Mouse (Mus musculus) embryo, embryonic 11.5 days (tissue): Measurements from ENCODE around the gene Prr12.
A peak's percentile ranks its signal among the peaks of the same experiment; 100 is the strongest.
"Not testable (repeated sequence)": the region's sequence is repeated elsewhere in the genome, so short reads cannot be mapped to it uniquely, and the experiment has no call there.

ENCODE experiments used
- DNase-seq: peaks from one replicate; pipeline ENCODE4 v3.0.0-alpha.2; 2012; ENCODE audit warnings: low read depth, low spot score

Prr12 gene

GRCm38 (mm10) chr7:45052862-45053116 is at the start of gene Prr12:
Gene Prr12, minus strand, starts transcription at chr7:45052881.
- DNase-seq, result peak; percentile 51

DNA sequence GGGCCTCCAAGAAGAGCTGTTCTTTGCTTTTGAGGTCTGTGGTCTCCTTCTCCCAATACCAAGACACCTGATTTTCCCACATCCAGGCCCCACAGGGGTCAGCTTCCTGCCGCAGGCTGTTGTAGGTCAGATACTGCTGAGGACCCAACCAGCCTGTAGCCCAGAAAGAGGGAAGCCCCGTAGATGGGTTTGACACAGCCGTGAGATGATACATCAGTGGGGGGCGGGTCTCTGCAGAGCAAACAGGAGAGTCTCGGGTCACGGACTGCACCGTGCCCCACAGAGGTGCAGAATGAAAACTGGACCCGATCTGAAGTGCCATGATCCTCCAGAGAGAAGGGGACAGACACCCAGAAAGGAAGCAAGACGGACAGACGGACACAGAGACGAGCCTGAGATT is 49.8 kb upstream of the Prr12 start:
- DNase-seq, result no peak

DNA sequence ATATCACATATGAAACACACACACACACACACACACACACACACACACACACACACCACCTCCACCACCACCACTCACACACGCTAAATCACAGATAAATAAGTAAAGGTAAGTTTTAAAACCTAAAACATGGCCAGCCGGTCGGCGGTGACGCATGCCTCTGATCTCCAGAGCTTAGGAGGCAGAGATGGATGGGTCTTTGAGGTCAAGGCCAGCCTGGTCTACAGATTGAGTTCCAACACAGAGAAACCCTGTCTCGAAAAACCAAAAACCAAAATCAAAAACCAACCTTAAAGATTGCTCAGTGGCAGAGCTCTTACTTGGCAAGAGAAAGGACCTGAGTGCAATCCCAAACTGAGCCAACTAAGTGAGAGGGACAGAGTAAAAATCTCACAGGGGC is 47.4 kb upstream of the Prr12 start:
- DNase-seq, result no peak

- no peak for DNase-seq
Measured at GRCm38 (mm10) chr7:45098541-45099240, 46.0 kb upstream of the Prr12 start.

DNA sequence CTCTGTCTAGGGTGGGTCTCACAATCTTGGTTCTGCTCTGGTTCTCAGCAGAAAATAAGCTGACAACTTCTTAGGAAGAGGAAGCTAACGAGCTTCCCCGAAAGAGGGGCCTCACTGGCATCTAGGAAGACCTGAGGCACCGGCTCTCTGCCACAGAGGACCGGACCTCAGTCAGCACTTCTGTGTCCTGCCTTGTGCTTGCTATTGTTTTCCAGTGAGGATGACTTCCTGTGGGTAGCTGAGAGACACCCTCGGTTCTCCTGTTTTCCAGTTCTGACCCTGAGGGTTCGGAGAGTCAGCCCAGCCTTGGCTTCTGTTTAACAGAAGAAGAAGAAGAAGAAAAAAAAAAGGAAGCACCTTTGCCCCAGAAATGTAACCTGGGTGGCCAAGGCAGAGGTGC is 44.8 kb upstream of the Prr12 start:
- no peak for DNase-seq

DNA sequence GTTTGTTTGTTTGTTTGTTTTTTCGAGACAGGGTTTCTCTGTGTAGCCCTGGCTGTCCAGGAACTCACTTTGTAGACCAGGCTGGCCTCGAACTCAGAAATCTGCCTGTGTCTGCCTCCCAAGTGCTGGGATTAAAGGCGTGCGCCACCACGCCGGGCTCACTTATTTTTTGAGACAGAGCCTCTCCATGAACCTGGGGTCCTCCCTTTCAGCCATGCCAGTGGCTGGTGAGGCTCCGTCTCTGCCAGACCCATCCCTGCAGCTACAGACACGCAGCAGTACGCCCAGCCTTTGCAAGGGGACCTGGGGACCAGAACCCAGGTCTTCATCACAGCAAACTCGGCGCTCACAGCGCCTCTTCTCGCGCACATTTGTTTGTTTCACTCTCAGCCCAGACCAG is 43.3 kb upstream of the Prr12 start:
- DNase-seq, result not testable (repeated sequence)

DNA sequence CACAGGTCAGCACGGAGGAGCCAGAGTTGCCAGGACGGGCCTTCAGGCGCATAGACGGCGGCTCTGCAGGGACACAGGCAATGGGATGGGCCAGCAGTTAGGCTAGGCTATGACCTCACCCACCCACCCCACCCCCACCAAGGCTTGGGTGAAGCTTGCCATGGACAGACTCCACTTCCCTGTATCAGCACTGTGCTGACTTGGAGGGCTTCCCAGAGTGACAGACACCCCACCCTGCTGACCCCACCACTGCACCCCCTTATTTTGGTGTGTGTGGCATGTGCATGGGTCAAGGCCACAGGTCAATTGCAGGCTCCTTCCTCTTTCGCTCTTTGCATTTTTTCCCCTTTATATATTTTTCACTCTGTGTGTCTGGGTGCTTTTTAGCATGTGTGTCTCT is 42.7 kb upstream of the Prr12 start:
- DNase-seq, result no peak

DNA sequence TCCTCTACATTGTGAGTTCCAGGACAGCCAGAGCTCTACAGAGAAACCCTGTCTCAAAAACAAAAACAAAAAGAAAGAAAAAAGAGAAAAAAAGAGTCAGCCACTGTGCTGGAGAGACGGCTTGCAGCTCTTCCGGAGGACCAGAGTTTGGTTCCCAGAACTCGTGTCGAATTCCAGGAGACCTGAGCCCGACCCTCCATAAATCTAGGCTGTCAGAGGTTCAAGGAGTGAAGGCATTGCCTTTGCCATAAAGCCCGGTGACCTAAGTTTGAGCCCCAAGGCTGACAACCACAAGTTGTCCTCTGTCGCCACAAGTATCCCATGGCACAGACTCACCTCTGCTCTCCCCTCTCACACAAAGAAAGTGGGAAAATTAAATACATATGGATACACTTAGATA is 41.4 kb upstream of the Prr12 start:
- DNase-seq, result no peak

DNA sequence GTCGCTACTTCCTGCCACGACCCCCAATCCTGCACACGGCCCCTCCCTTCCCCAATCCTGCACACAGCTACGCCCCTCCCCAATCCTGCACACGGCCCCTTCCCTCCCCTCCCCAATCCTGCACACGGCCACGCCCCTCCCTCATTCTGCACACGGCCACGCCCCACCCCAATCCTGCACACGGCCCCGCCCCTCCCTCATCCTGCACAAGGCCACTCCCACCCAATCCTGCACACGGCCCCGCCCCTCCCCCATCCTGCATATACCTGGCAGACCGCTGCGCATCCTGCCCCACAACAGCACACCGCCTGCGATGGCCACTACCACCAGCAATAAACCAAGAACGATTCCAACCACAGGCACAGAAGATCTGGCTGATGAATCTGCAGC is 40.8 kb upstream of the Prr12 start:
- DNase-seq, result no peak

DNA sequence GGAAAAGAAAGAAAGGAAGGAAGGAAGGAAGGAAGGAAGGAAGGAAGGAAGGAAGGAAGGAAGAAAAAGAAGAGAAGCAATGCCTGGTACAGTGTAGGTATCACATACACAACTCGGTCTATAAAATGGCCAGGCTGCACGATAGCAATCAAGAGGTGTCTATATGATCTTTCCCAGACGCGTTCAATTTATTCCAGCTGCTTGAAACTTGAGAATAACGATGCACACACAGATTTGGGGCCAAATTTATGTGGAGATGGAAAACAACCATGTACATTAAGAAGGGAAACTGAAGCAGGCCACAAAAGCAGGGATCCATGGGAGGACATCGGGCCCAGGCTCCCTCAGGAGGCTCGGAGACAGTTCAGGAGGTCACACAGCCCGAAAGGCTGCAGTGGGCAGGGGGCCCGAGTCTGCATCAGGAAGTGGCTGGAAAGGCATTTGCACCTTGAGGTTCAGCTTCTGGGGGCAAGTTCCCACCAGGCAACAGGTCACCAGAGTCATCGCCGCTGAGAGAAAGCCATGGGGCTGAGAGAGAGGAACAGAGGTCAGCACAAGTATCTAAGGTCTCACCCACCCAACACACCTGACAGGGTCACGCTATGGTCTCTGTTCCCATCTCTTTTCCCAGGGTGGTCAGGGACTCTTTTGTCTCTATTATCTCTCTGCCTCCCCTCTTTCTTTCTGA is 40.3 kb upstream of the Prr12 start:
- no peak for DNase-seq

GRCm38 (mm10) chr7:45092048-45092447 is 39.4 kb upstream of the Prr12 start, which contains the start of gene Rcn3:
Gene Rcn3, minus strand, starts transcription at chr7:45092221.
- peak; percentile 90 for DNase-seq

DNA sequence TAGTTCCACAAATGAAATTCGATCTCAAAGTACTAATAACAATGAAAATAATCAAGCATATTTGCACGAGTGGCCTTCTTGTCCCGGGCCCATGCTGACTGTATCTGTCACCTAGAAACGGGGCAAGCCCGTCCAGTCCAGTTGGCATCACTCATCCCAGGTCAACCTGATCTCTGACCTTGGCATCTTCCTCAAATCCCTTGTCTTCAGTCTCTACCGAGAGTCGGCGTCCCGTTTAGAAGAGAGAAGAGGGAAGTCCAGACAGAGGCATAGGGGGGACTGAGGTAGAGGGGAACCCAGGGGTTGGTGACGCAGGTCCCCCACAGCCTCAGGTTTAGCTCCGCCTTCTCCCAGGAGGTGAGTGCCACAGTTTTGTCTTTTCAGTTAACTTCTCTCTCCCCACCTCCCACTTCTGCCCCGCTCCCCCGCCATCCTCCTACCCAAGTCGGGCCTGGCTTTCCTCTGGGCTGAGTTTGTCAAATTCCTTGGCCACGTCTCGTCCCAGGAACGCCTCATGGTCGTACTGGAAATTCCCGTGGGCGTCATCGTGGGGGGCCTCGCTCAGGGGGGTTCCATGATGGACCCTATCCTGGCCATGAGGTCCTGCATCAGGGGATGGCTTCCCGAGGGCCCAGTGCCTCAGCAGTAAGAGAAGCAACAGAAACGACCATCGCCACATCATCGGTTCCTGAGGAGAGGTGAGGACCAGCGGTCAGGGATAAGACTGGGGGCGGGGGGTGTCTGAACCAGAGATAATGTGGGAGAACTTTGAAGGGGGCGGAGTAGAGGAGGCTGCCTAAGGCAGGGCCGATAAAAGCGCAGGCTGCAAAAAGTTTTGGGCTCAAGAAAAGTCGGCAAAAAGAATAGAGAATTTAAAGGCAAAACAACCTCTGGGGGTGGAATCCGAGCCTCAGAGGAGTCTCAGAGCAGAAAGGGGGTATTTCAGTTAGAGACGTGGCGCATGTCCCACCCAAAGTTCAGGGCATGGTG is 38.6 kb upstream of the Prr12 start:
- no peak for DNase-seq

GRCm38 (mm10) chr7:45090251-45090977 is 37.7 kb upstream of the Prr12 start:
- no peak for DNase-seq

DNA sequence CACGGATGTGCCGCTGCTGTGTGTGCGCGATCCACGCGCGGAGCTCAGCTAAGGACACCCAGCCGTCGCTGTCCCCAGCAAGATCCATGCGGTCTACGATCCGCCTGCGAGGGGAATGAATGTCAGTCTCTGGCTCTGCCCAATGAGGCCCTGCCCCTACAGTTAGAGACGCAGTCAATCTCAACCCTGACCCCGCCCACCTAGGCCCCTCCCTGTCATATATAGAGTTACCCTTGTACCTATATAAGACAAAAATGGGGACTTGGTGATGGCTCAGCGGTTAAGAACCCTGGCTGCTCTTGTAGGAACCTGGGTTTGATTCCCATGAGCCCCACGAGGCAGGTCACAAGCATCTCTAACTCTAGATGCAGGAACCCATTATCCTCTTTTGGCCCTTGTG is 35.9 kb upstream of the Prr12 start:
- no peak for DNase-seq

GRCm38 (mm10) chr7:45086084-45086483 is 33.4 kb upstream of the Prr12 start:
- DNase-seq, result no peak

GRCm38 (mm10) chr7:45083300-45083890 is 30.7 kb upstream of the Prr12 start:
- no peak for DNase-seq

DNA sequence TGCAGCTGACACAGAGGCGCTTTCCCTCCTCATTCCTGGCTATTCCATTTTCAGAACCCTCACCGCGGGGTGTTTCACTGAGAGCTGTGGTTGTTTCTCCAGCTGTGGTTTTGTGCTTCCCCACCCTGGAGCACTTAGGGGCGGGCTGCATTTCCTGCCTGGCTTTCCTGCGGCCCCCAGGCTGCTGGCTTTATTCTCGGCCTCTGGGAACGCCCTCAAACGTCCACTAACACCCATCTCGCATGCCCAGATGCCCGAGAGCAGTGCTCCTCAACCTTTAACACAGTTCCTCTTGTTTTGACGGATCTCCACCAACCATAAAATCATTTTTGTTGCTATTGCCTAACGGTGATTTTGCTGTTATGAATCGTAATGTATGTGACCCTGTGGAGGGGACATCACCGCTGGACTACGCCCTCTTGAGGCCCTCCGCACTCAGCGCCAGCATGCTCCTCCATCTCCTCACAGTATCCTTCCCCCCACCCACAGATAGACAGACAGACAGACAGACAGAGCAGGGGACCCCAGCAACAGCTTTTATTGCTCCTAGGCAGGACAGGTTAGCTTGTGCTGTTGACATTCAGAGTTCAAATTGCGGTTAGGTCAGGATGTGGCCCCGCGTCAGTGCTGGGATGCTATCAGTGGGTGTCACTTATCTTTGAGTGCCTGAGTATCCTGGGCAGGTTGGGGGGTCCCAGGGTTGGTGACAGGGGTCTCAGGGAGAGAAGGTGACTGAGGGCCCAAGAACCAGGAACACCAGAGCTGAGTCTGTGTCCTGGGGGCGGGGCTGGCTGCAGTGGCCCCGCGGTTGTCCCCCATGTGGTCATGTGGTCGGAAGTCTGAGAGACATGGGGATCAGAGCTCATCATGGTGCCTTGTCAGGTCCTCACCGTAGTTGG is 30.0 kb upstream of the Prr12 start:
- DNase-seq, result no peak

DNA sequence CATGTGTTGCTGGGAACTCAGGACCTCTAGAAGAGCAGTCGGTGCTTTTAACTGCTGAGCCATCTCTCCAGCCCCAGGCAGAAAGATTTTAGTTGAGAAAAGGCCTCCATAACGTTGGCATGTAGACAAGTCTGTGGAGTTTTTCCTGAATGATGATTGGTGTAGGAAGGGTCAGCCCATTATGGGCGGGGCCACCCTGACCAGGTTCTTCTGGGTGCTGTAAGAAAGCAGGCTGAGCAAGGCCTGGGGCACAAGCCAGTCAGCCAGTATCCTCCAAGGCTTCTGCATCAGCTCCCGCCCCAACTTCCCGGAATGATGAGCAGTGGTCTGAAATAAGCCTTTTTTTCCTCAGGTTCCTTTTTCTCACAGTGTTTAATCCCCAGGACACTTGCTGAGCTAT is 28.3 kb upstream of the Prr12 start:
- no peak for DNase-seq

GRCm38 (mm10) chr7:45079856-45080255 is 27.2 kb upstream of the Prr12 start:
- peak; percentile 84 for DNase-seq

DNA sequence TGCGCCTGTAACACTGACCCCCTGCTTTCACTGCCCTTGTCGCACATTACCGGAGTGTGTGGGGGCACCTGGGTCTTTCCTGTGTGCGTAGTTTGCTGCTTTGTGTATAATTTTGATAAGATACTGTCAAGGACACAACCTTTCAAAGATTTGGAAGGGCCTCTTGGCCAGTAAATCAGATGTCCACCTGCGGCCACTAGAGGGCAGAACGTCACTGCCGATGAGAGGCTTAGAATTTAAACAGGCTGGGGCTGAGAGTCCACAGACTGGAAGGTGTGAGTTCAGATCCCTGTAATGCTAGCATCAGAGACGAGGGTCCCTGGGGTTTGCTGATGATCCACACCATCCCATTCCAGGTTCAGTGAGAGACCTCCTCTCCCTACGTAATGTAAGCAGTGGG is 25.8 kb upstream of the Prr12 start:
- peak; percentile 66 for DNase-seq
